Mouse (Mus musculus) spleen, postnatal 4 days (tissue): ENCODE data around the gene Ss18l1.

Experiments
- DNase-seq, 2 experiments: peaks; one replicate each; pipeline ENCODE4 v3.0.0; 2022; ENCODE audit warnings: low spot score in 2 of 2

The Ss18l1 gene

DNA sequence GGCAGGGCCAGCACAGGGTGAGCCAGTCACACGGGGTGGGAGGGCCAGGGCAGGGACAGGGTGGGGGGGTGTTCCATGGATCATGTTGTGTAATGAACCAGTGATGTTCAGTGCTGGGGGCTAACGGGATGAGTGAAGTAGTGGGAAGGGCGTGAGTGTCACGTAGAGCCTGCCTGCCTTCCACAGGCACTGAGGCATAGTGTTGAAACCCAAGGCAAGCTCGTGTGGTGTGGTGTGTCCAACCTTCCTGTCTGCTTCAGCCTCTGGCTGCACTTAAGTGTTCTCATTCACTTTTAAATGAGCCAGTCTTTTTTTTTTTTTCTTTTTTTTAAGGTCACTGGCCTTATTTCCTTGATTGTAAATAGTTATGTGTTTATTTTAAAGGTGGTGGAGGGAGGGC lies 7.6 kb upstream of the Ss18l1 start:
- DNase-seq, result no peak

DNA sequence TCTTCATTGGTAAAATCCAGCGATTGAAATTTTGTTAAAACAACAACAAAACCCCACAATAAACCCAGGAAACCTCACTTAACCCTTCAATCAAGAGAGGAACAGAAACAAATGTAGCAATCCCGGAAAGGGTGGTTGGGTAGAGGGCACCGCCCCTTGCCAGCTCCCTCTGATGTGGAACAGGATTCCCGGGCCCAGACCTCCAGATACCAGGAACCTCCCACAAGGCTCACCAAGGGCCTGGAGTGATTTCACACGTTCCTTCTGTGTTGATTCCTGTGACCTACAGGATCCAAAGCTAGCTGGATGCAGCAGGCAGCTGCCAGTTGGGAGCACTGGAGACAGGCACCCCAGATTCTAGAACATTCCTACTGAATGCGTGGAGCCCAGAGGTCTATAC lies 1.9 kb upstream of the Ss18l1 start:
- DNase-seq, result no peak

DNA sequence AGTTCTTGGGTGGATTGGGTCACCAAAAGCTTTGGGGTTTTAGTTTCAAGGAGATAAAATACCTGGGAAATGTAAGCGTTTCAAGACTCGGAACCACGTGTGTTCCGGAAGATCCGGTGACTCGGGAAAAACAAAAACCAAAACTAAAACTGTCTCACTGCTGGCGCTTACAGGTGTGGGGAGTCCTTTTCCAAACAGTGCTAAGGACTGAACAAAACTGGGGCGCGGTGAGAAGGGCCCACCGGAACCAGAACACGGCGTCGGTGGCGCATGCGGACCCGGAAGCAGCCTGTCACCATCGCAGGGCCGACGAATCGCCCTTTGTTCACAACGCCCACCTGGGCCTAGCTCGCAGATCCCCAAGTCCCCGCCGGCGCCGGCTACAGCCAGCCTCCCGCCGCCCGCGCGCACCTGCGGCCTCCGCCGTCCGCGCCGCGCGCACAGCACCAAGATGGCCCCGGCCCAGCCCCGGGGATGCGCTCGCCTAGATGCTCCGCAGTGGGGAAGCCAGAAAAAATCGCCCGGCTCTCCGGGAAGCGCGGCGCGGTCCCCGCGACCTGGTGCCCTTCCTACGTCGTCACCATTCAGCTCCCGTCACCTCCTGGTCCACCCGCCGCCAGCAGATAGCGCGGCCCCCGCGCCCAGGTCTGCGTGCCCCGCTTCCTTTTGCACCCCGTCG lies 593 bp upstream of the Ss18l1 start:
- DNase-seq, result peak in 1 of 2 experiments; percentile 51

DNA sequence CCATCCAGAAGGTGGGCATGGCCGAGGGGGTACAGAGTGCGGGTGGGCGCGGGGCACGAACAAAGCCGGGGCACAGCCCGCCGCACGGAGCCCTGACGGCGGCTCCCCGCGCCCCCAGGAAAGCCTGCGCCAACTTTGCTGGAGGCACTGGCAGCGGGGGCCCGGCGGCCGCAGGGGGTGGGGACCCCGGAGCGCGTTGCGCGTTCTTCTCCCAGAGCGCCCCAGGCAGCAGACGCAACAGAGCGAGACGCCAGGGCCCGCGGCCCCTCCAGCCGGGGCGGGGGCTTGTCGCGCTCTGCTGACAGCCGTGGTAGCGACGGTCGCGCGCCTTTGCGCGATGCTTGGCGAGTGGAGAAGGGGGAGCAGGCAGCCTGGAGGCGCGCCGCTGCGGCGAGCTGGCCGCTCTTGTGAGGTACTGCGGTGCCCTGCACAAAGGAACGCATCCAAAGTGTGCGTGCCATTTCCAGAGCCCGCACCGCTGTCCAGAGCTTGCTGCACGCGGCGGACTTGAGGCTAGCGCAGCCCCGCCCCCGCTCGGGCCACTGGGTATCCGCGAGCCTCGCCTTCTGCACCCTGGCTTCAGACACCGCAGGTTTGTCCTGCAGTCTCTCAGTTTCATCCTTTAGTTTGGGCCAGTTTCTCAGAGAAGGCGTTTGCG lies 678 bp downstream of the Ss18l1 start:
- peak; percentile 56 to 84 for DNase-seq

DNA sequence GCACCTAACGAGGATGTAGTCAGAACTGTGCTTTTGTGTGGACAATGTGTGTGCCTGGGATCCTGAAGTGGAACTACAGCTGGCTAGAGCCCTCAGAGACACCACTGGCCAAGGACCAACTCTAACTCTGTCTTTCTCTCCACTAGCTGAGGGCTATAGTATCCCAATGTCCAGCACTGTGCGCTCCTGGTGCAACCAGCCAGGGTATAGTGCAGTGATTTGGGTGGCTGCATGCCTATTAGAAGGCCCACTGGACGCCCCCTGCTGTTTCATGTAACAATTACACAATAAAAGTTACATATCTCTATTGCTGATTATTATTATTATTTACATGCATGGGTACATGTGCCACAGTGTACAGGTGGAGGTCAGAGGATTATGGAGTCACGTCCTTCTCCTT lies 3.0 kb downstream of the Ss18l1 start:
- no peak for DNase-seq

DNA sequence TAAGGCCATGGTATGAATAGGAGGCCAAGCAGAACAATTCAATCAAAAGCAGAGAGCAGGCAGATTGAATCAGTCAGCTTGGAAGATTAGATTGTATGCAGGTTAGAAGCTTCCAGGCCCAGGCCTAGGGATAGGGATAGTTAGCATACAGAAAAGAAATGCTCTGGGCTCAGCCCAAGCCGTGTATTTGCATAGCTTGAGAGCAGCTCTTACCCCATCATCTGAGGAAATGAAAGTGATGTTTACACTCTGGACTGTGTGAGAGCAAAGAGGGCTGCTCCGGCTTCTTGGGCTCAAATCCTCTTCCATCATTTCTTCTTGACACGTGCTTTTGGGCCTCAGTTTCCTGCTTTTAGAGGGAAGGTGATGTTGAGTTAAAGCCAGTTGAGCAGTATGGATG lies 5.3 kb downstream of the Ss18l1 start:
- DNase-seq, result no peak

DNA sequence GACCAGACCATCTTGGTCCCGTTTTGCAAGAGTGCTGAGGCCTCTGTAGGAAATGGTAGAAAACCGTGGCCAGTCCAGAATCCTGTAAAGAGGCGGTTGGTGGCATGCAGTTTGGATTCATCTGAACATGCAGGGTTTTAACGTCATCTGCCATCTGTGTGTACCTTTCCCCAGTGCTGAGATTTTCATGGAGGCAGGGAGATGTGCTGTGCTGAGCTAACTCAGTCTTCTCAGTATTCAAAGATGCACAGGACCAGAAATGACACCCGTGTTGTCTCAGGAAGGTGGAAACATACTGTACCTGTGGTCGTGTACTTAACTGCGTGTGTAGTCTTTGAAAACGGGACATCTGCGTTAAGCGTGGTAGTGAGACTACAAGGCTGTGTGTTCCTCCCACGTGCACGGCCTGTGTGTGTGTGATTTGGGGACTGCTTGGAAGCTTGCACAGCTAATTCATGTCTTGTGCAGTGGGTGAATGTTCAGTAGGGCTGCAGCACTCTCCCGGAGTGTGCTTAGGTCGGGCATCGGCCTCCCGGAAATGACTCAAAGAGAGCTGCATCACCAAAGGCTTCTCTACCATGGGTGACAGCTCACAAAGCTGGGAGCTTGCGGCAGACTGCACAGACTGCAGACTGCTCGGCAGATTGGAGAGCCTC lies 5.8 kb downstream of the Ss18l1 start:
- DNase-seq, result no peak

DNA sequence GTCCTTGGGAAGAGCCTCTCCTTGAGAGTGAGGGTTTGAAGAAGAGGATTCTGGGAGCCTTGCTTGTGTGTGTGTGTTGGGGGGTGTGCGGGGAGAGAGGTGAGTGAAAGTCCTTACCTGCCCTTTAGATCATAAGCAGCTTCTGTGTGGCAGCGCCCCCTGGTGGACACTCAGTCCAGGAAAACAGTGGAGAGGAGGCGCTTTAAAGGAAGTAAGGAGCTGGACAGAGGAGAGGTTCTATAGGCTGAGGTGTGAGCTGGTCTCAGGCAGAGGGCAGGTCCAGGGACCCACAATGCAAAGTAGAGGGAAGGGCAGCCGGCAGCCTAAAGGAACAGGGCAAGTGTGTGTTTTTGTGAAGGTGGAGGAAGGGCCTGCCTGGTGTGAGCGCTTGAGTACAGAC lies 8.7 kb downstream of the Ss18l1 start:
- peak; percentile 80 to 94 for DNase-seq

DNA sequence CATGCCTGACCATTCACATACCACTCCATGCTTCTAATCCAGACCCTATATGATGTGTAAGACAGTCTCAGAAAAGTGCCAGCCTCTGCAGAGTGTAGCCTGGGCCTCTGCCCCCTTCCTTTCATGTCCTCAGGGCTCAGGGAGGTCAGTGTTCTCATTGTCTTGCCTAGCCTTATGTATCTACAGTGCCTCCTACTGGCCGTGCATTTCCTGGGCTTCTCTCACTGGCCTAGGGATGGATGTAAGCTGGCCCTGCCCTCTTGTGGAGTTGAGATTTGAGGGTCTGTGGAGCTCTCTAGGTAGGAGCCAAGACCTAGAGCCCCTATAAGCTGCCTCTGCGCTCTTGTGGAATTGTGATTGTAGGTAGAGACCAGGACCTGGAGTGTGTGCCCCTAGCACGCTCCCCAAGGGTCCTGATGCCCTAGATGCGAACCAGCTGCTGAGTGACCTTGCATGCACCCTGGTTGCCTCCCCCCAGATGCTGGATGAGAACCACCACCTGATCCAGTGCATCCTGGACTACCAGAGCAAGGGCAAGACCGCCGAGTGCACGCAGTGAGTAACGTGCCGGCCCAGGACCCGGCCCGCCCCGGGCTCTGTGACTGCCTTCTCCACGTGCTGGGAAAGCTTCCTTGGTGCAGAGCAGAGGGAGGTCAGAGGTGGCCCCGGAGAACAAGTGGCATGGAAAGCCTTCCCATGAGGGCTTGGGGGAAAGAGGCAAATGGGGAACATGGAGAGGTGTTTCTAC lies 9.9 kb downstream of the Ss18l1 start:
- DNase-seq, result no peak

DNA sequence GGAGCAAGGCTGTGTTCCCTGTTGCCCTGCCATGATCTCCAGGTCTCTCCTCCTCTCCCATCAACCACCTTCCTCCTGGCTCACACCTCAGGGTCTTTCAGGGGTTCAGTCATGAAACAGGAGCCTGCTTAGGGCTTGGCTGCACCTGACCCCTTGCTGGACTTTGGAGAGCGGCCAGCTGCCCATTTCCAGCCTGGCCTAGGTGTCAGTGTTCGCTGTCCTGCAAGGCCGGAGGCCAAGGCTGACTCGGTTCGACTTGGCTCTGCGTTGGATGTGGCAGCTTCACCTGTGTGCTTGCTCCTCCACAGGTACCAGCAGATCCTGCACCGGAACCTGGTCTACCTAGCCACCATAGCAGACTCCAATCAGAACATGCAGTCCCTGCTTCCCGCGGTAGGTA lies 10.7 kb downstream of the Ss18l1 start:
- no peak for DNase-seq

DNA sequence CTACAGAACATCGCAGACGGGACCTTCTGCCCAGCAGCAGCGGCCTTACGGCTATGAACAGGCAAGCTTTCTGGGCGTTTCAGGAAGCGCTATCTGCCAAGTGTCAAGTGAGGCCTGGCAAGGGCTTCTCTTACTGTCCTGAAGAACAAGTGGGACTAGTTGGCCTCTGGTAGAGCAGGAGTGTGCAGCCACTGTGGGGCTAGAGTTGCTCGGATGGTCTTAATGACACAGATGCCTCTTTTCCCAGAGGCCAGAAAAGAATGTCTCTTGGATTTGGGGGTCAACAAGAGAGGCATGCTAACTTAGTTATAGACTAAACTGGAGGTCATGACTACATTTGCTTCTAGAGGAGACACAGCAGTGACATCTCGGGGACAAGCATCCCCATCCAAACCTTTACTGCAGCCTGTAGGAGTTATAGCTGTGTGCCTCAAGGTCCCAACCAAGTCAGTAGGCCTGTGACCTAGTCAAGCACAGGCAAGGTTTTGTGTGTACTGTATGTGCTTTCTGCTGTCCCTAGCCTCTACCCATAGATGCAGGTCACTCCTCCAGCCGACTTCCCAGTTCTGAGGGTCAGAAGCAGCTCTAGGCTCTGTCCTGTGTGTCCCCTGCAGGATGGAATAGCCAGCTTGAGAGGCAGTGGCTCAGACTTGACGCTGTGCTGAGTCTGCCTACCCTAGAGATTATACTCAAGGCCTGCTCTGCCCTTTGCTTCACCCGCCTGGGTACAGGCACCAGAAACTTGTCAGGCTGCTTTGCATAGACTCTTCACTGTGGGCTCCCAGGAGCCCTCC lies 21.2 kb downstream of the Ss18l1 start:
- DNase-seq, result no peak

DNA sequence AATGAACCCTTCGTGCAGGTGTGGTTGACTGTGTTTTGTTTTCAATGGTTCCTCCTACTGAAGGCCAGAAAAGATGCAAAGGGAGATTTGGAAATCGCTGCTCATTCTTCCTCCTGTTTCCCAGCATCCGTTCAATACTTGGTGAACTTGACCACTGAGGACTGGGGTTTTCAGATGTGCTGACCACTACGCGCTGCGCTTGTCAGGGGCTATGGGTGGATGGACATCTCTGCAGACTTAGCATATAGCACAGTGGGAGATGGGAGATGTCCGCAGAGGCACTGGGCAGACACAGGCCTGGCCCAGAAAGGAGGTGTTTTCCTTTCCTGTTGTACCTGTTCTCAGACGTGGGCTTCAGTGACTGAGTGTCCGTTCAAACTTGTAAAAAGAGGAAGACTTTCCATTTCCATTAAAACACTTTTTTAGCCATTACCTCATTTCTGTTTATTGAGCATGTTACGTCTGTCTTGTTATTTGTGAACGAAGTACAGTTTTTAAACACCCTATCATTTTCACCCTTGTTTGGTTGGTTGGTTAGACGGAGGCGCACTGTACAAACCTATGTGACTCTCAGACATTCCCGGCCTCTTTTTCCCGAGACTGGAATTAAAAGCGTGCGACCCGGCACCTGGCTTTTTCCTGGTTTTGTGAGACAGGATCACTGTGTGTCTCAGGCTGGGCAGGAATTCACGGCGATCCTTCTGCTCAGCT lies 27.6 kb downstream of the Ss18l1 start:
- DNase-seq, result no peak

DNA sequence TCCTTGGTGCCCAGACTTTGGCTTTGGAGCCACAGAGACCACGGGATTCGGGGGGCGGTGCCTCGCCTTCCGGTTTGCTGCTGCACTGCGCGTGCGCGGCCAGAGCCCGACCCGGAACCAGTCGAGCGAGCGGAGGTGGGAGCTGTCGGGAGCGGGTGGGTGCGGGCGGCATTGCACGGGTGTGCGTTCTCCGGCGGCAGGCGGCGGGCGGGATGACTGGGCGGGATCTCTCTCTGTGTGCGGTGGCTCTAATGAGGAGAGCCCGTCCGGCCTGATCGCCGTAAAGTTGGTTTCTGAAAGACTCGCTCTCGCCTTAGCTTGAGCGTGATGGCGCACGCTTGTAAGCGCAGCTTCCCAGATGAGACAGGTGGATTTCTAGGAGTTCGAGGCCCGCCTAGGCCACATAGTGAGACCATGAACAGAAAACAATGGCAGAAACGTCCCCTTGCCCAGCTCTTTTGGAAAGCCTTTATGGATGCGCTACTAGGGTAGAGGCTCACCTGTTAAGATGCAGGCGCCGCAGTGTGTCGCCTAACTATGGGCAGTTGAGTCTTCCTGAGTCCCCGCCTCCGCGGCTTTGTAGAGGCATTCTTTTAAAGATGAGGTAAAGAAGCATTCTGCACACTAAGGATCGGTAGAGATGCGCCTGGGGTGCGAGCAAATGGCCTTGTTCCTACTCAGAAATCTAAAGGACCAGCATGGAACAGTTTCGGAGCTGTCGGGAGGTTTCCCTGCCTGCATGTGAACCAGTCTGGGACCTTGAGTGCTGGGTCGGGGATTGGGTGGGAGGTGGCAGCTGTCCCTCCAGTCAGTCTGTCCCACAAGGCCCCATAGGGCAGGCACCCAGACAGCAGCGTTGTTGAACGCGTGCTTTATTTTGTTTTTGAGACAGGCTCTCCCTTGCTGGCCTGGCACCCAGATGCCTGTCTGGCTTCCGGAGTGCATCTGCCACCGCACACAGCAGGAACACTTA lies 28.5 kb downstream of the Ss18l1 start, which contains the start of gene Mtg2:
TSS of gene Mtg2 (plus strand) at position 108 of the 973 bp plus-strand sequence.
- peak; percentile 91 to 97 for DNase-seq

DNA sequence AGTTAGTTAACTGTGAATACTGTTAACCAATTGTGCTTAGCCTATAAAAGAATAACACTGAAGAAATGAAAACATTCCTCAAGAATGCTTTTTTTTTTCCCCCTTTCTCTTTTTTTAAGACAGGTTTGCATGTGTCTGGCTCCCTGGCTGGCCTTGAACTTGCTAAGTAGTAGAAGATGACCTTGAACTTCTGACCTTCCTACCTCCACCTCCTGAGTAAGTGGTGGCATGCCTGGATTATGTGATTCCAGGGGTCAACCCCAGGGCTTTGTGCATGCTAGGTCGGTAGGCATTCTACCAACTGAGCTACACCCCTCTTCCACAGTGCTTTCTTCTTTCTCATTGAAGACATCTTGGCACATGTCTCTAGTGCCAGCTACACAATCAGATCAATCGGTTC lies 29.4 kb downstream of the Ss18l1 start:
- DNase-seq, result no peak

DNA sequence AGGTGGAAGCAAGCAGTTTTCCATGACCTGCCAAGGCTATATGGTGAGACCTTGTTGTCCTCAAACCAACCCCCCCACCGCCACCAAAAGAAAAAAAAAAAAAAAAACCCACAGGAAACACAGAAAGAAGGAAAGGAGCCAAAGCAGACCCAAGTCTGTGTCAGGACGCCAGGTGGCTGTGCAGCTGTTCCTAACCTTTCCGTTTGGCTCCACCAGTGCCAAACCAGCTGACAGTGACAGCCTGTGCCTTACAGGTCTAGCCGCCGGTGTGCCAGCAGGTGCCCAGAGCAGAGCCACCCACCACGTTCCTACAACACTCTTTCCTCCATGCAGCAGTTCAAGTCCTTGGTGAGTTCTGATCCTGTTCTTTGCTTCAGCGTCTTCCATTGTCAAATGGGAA lies 30.6 kb downstream of the Ss18l1 start:
- DNase-seq, result no peak

DNA sequence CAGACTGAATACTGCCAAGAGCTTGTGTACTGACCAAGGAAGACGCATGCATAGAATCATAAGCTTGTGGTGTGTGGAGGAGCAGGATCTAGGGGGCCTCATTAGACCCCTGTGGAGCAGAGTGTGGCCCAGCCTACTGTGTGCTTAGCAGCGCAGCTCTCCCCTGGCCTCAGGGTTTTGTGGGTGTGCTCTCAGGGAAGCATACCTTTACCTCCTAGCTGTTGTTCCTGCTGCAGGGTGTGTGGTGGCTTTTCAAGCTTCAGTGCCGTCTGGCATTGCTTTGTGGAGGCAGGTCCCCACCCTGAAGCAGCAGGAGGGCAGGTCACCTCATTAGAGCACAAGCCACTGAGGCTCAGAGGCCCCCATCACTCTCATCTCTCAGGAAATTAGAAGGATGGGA lies 35.3 kb downstream of the Ss18l1 start:
- DNase-seq, result no peak

DNA sequence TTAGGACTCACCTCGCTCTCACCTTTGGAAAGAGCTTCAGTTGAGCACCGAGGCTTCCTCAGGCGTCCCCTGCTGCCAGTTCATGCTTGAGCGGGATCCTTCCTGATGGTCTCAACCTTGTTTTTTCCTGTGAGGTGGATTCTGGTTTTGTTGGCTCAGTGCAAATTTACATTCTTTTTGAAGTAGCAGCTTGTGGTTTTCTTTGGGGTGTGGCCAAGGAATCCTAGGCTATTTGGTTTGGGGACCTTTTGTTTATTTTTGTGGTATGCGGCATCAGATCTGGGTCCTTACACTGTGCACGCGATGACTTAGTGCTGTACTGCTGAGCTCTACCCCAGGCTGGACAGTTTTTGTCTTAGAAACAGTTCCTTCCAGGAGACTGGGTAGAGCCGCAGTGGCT lies 38.4 kb downstream of the Ss18l1 start:
- no peak for DNase-seq

DNA sequence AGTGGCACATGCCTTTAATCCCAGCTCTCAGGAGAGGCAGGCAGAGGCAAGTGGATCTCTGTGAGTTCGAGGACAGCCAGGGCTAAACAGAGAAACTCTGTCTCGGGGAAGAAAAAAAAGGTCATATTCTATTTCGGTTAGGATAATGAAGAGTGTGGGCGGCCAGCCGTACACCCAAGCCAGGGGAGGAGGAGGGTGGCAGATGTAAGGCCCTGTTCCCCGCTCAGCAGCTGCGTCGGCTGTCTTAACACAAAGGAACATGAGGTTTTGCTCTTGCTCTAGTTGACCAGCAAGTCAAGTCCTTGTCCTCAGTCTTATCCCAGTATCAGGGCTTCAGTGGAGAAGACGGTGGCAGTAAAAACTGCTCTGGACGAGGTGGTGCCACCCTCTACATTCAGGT lies 40.8 kb downstream of the Ss18l1 start:
- no peak for DNase-seq

DNA sequence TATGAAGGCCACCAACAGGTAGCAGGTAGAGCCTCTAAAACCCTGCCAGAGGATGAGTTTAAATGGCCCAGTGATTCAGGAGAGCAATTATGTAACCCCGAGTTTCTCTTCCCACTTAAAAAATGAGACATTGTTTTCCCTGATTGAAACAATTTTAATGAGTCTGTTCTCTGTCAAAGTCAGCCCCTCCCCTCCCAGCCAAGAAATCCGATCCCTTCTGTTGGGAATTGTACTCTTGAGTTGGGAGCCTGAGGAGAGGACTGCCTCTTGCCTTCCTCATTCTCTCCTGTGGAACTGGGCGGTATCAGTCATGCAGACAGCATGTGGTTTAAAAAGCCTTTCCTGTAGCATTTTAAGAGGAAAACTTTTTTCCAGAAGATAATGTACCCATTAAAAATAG lies 42.3 kb downstream of the Ss18l1 start:
- no peak for DNase-seq
